Mouse (Mus musculus): ENCODE results near the gene Tnni1. TPM values are rescaled to one million over a fixed set of nuclear protein-coding genes. Genes with fewer than 3 reads are reported as not detected.

Tnni1 gene
- polyA plus RNA-seq, 1 experiment = 1.5 TPM

- WGBS = 40% methylated on average over 6 of the region's 6 CpGs
- TF ChIP-seq CTCF (IDR thresholded peaks at IDR 0.05; ENCODE audit: insufficient read depth, low read length) = peak; percentile 69
- no peak for TF ChIP-seq POLR2A (IDR thresholded peaks at IDR 0.05; ENCODE audit: borderline replicate concordance, extremely low read depth, low read depth, low read length)
- peak; percentile 29 for DNase-seq
- Histone ChIP-seq H3K4me3 (replicated peaks; ENCODE audit: extremely low read depth, low read depth, low read length) (no peak overlapping the region), H3K4me1 (ENCODE audit: control insufficient read depth, insufficient read depth, low read length) (no peaks in the 10 kb centered on the region; the same call in 1 of the 2 replicates)
These were observed 67.9 kb downstream of the Tnni1 start for GRCm38 (mm10) chr1:135847139-135847562.

DNA sequence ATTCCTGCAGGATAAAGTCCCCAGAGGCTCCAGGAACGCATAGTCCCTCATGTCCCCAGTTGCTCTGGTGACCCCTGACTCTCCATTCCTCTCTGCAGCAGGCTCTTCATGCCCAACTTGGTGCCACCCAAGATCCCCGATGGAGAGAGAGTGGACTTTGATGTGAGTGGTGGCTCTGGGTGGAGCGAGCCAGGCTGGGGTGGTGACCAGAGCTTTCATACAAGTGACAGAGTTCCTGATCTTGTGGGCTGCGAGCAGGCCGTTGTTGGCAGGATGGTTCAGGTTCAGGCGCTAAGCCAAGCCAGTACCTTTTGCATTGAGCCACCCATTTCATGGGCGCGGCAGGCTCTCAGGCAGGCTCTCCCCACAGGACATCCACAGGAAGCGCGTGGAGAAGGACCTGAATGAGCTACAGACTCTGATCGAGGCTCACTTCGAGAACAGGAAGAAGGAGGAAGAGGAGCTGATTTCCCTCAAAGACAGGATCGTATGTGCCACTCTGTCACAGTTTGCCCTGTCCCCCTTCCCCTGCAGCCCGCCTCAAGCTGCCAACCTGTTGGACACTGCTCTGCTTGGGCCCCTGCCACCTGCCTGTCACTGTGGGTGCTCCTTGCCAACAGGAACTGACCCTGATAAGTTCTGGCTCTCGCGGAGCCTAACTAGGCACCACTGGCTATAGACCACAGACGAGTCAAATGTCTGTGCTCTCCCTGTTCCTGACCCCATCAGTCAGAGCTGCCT, 68.5 kb downstream of the Tnni1 start:
- no peak for DNase-seq
- no peaks in the 10 kb centered on the region; the same call in 1 of the 2 replicates for H3K4me1 ChIP-seq (ENCODE audit: control insufficient read depth, insufficient read depth, low read length)
- TF ChIP-seq CTCF (IDR thresholded peaks at IDR 0.05; ENCODE audit: insufficient read depth, low read length) = no peak
- no peak overlapping the region for H3K4me3 ChIP-seq (replicated peaks; ENCODE audit: extremely low read depth, low read depth, low read length)
- WGBS = 48% methylated on average over 17 of the region's 17 CpGs

GRCm38 (mm10) chr1:135850722-135851512, 71.7 kb downstream of the Tnni1 start:
- no peak overlapping the region for H3K4me3 ChIP-seq (replicated peaks; ENCODE audit: extremely low read depth, low read depth, low read length)
- TF ChIP-seq CTCF (IDR thresholded peaks at IDR 0.05; ENCODE audit: insufficient read depth, low read length) (peak; percentile 56), POLR2A (IDR thresholded peaks at IDR 0.05; ENCODE audit: borderline replicate concordance, extremely low read depth, low read depth, low read length) (no peak)

DNA sequence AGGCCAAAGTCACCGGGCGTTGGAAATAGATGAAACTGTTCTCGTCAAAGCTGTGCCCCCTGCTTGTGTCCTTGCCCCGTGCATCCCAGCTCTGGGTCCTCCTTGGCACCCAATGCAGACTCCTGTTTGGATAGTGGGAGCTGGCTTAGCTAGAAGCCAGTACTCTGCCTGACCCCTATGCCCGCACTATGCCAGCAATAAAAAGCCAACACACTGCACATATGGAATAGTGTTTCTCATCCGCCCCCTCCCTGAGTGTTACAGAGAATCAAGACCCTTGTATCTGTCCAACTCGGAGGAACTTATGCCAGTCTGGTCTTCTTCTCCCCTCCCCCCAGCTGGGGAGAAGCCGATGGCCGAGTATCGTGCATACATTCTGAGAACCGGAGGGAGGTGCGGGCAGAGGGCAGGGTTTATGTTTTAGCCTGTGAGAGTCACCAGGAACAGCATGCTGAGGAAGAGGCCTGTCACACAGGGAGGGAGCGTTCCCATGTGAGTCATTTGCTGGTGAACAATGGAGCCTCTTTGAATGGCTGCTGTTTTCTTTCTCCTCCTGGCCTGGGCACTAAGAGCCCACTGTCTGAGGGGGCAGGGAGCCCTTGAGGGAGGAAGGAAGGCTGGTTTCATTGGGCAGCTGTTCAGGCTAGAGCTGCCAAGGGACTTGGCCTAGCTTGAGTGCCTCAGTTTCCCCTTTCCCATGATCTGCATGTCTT, 73.0 kb downstream of the Tnni1 start:
- H3K4me1 ChIP-seq (ENCODE audit: control insufficient read depth, insufficient read depth, low read length) = no peaks in the 10 kb centered on the region
- TF ChIP-seq CTCF (IDR thresholded peaks at IDR 0.05; ENCODE audit: insufficient read depth, low read length) (no peak), POLR2A (IDR thresholded peaks at IDR 0.05; ENCODE audit: borderline replicate concordance, extremely low read depth, low read depth, low read length) (no peak)
- DNase-seq = no peak
- WGBS = 57% methylated on average over 13 of the region's 13 CpGs
- no peak overlapping the region for H3K4me3 ChIP-seq (replicated peaks; ENCODE audit: extremely low read depth, low read depth, low read length)

More at GRCm38 (mm10) chr1:135850722-135851512, 71.7 kb downstream of the Tnni1 start:
- DNase-seq = no peak
- WGBS = 70% methylated on average over 12 of the region's 12 CpGs
- H3K4me1 ChIP-seq (ENCODE audit: control insufficient read depth, insufficient read depth, low read length) = no peaks in the 10 kb centered on the region

GRCm38 (mm10) chr1:135853200-135853599, 74.0 kb downstream of the Tnni1 start:
- DNase-seq = no peak
- 94% methylated on average over 4 of the region's 4 CpGs for WGBS

DNA sequence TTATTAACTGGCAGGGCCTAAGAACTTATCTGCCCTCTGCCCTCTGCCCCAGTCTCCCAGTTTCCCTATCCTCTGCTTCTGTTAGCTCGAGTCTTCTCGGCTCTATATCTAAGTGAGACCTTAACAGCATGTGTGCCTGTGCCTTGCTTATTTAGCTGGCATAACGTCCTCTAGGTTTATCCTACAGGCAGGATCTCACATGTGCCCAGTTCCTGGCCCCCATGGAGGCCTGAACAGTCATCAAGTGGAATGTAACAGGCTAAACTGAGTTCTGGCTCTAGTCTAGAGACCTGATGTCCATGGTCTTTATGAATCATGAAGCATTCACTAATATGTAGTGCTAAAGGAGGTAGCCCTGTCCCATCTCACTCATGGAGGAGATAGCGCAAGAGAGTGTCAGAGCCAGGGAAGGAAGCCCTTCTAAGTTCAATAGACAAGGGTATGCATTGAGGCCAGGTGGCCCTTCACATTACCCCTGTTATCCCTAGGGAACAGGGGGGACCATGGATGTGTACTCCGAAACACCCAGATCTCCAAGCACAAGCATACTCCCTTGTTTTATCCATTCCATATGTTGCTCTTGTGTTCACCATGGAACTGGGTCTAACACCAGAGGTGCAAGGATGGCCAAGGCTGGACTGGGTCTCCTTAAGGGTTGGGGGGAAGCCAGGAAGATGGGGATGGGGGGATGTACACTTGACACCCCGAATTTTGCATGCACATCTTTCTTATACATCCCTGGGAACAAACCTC, 75.5 kb downstream of the Tnni1 start:
- Histone ChIP-seq H3K4me1 (ENCODE audit: control insufficient read depth, insufficient read depth, low read length) (no peaks in the 10 kb centered on the region), H3K4me3 (replicated peaks; ENCODE audit: extremely low read depth, low read depth, low read length) (no peak overlapping the region)
- no peak for DNase-seq
- TF ChIP-seq CTCF (IDR thresholded peaks at IDR 0.05; ENCODE audit: insufficient read depth, low read length) (no peak), POLR2A (IDR thresholded peaks at IDR 0.05; ENCODE audit: borderline replicate concordance, extremely low read depth, low read depth, low read length) (no peak)
- 89% methylated on average over 6 of the region's 6 CpGs for WGBS

More at GRCm38 (mm10) chr1:135853200-135853599, 74.0 kb downstream of the Tnni1 start:
- Histone ChIP-seq H3K4me1 (ENCODE audit: control insufficient read depth, insufficient read depth, low read length) (no peaks in the 10 kb centered on the region), H3K4me3 (replicated peaks; ENCODE audit: extremely low read depth, low read depth, low read length) (no peak overlapping the region)
- TF ChIP-seq CTCF (IDR thresholded peaks at IDR 0.05; ENCODE audit: insufficient read depth, low read length) (no peak), POLR2A (IDR thresholded peaks at IDR 0.05; ENCODE audit: borderline replicate concordance, extremely low read depth, low read depth, low read length) (no peak)

- TF ChIP-seq CTCF (IDR thresholded peaks at IDR 0.05; ENCODE audit: insufficient read depth, low read length) (no peak), POLR2A (IDR thresholded peaks at IDR 0.05; ENCODE audit: borderline replicate concordance, extremely low read depth, low read depth, low read length) (no peak)
- no peak for DNase-seq
- WGBS = 89% methylated on average over 1 of the region's 1 CpGs
- Histone ChIP-seq H3K4me1 (ENCODE audit: control insufficient read depth, insufficient read depth, low read length) (no peaks in the 10 kb centered on the region), H3K4me3 (replicated peaks; ENCODE audit: extremely low read depth, low read depth, low read length) (no peak overlapping the region)
These were observed 76.1 kb downstream of the Tnni1 start for GRCm38 (mm10) chr1:135855344-135855687.

DNA sequence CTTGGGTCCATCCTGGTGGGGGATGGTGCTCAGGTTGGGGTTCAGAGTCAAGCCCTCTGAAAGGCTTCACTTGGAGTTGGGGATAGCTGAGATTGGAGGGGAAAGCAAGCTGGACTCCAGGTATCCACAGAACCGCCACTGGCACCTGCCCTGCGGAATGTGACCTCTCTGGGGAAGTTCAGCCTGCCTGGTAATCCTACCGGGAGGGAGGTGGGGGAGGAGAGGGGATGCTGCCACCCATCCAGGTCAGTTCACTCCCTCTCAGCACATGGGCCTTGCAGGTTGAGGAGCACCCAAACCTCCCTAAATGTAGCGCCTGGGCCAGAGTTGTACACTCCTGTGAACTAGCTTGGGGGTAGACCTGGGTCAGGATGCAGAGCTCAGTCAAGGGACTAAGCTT, 76.8 kb downstream of the Tnni1 start:
- DNase-seq = no peak
- TF ChIP-seq CTCF (IDR thresholded peaks at IDR 0.05; ENCODE audit: insufficient read depth, low read length) (no peak), POLR2A (IDR thresholded peaks at IDR 0.05; ENCODE audit: borderline replicate concordance, extremely low read depth, low read depth, low read length) (no peak)
- H3K4me3 ChIP-seq (replicated peaks; ENCODE audit: extremely low read depth, low read depth, low read length) = no peak overlapping the region
- no peaks in the 10 kb centered on the region for H3K4me1 ChIP-seq (ENCODE audit: control insufficient read depth, insufficient read depth, low read length)
- 76% methylated on average over 4 of the region's 4 CpGs for WGBS

All from lung, adult 2 months (tissue).